Comparison of ENCODE assay signal across 8 mouse cellular contexts in the genomic region with DNA sequence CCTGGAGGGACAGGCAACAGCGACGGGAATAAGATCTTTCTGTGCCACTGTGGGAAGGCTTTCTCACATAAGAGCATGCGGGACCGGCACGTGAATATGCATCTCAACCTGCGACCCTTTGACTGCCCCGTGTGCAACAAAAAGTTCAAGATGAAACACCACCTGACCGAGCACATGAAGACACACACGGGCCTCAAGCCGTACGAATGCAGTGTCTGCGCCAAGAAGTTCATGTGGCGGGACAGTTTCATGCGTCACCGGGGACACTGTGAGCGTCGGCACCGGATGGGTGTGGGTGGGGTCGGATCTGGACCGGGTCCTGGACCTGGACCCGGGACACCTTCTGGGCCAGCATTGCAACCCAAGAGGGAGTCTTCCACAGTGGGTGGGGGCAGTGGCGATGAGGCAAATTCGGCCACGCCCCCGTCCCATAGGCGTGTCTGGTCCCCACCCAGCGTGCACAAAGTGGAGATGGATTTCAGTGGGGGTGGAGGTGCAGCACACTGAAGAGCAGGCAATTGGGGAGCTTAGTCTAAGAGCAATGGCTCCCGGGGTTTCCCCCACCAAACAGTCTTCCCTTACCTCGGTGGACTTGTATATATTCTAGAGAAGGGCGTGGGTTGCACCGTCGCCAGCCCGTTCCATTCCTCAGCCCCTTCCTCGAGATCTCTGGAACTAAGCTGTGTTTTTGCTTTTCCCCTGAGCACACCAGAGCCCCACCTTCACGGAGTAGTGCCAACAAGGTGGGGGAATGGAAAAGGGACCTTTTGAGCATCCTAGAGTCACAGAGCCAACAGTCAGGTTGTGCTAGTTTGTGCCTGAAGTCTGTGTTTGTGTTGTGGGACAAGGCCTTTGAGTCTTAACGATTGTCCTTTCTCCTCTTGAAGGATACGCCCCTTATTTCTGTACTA. TPM values are rescaled to one million over a fixed set of nuclear protein-coding genes. Genes with fewer than 3 reads are reported as not detected.
DNase-seq lines count a peak whose midpoint lies in the region; ATAC-seq and TF ChIP-seq lines count a peak whose summit lies in the region.

No protein-coding gene starts in this region.

- H3K4me1 ChIP-seq in lung, adult 2 months (ENCODE audit: control insufficient read depth, insufficient read depth, low read length) = peaks cover 12% of the 10 kb centered on the region
- peaks cover 7% of the 10 kb centered on the region for H3K4me1 ChIP-seq in bone marrow macrophage, adult 2 months (ENCODE audit: control insufficient read depth, insufficient read depth, low read length)
- H3K4me1 ChIP-seq in midbrain, embryonic 14.5 days (ENCODE audit: control insufficient read depth, insufficient read depth, low read length) = peaks cover 29% of the 10 kb centered on the region

- H3K9ac ChIP-seq in midbrain, embryonic 14.5 days (replicated peaks; ENCODE audit: low read length) = no peak overlapping the region

- no peak for ATAC-seq in midbrain, embryonic 14.5 days (ENCODE audit: low FRiP score, low TSS enrichment)

- 52% methylated on average over 37 of the region's 37 CpGs for WGBS in lung, adult 2 months
- 65% methylated on average over 37 of the region's 37 CpGs for WGBS in midbrain, embryonic 14.5 days

- no peak for TF ChIP-seq CTCF in lung, adult 2 months (IDR thresholded peaks at IDR 0.05; ENCODE audit: insufficient read depth, low read length)
- no peak for TF ChIP-seq CTCF in bone marrow macrophage, adult 2 months (IDR thresholded peaks at IDR 0.05; ENCODE audit: low read depth, low read length)

- no peak for DNase-seq in lung, adult 2 months
- DNase-seq in lung, postnatal 14 days = no peak
- DNase-seq in heart, adult 9 months (ENCODE audit: low spot score in 2 of 2) = peak; percentile 44 to 62
- DNase-seq in kidney, postnatal 10 days = peak; percentile 49
- no peak for DNase-seq in midbrain, embryonic 14.5 days
- no peak for DNase-seq in ovary, postnatal 36 days (ENCODE audit: low spot score)
- DNase-seq in embryo, embryonic 11 days = no peak

- H3K9me3 ChIP-seq in midbrain, embryonic 14.5 days (ENCODE audit: control insufficient read depth, low read length) = no peaks in the 10 kb centered on the region

- no peaks in the 10 kb centered on the region for H3K27me3 ChIP-seq in midbrain, embryonic 14.5 days (ENCODE audit: control insufficient read depth, insufficient read depth, low read length)

- peaks cover 20% of the 10 kb centered on the region for H3K36me3 ChIP-seq in midbrain, embryonic 14.5 days (ENCODE audit: control insufficient read depth, insufficient read depth, low read length)

- peak overlapping the region; percentile 70 for H3K27ac ChIP-seq in bone marrow macrophage, adult 2 months (ENCODE audit: insufficient read depth, low read depth, low read length)
- H3K27ac ChIP-seq in midbrain, embryonic 14.5 days (replicated peaks; ENCODE audit: low read depth, low read length) = no peak overlapping the region

- H3K4me3 ChIP-seq in lung, adult 2 months (replicated peaks; ENCODE audit: extremely low read depth, low read depth, low read length) = peak overlapping the region; percentile 94
- H3K4me3 ChIP-seq in bone marrow macrophage, adult 2 months (ENCODE audit: insufficient read depth, low read length) = peak overlapping the region; percentile 77
- no peak overlapping the region for H3K4me3 ChIP-seq in midbrain, embryonic 14.5 days (replicated peaks; ENCODE audit: low read depth, low read length)

- no peak for TF ChIP-seq POLR2A in lung, adult 2 months (IDR thresholded peaks at IDR 0.05; ENCODE audit: borderline replicate concordance, extremely low read depth, low read depth, low read length)
- no peak for TF ChIP-seq POLR2A in bone marrow macrophage, adult 2 months (IDR thresholded peaks at IDR 0.05; ENCODE audit: borderline replicate concordance, low read depth, low read length)

- H3K4me2 ChIP-seq in midbrain, embryonic 14.5 days (ENCODE audit: low read length) = peak overlapping the region; percentile 63

RNA-seq across cellular contexts. Expression of gene Zbtb22, which starts 2.8 kb away (rescaled TPM):
- 65.1 and 92.1 TPM in 2 replicates for polyA plus RNA-seq in lung, adult 2 months (2012; rRNA removed)
- polyA plus RNA-seq in bone marrow macrophage, adult 2 months (2012; ENCODE audit: insufficient read depth, insufficient read length, missing spikeins) = 21.8 and 24.0 TPM in 2 replicates
- polyA plus RNA-seq in midbrain, embryonic 14.5 days (2014; fragmentation: Nextera tagmentation; extraction: Ambion mirVana) = 12.1 and 13.1 TPM in 2 replicates

RNA-seq across cellular contexts. Expression of gene Tapbp, which starts 2.8 kb away (rescaled TPM):
- polyA plus RNA-seq in lung, adult 2 months (2012; rRNA removed) = 225 and 249 TPM in 2 replicates
- polyA plus RNA-seq in bone marrow macrophage, adult 2 months (2012; ENCODE audit: insufficient read depth, insufficient read length, missing spikeins) = 389 and 454 TPM in 2 replicates
- 18.3 and 20.6 TPM in 2 replicates for polyA plus RNA-seq in midbrain, embryonic 14.5 days (2014; fragmentation: Nextera tagmentation; extraction: Ambion mirVana)

RNA-seq across cellular contexts. Expression of gene Daxx, which starts 9.3 kb away (rescaled TPM):
- 33.7 and 35.9 TPM in 2 replicates for polyA plus RNA-seq in lung, adult 2 months (2012; rRNA removed)
- polyA plus RNA-seq in bone marrow macrophage, adult 2 months (2012; ENCODE audit: insufficient read depth, insufficient read length, missing spikeins) = 58.1 and 69.3 TPM in 2 replicates
- polyA plus RNA-seq in midbrain, embryonic 14.5 days (2014; fragmentation: Nextera tagmentation; extraction: Ambion mirVana) = 40.7 and 44.6 TPM in 2 replicates

RNA-seq across cellular contexts. Expression of gene Rgl2, which starts 10.8 kb away (rescaled TPM):
- polyA plus RNA-seq in lung, adult 2 months (2012; rRNA removed) = 247 and 272 TPM in 2 replicates
- 209 and 216 TPM in 2 replicates for polyA plus RNA-seq in bone marrow macrophage, adult 2 months (2012; ENCODE audit: insufficient read depth, insufficient read length, missing spikeins)
- polyA plus RNA-seq in midbrain, embryonic 14.5 days (2014; fragmentation: Nextera tagmentation; extraction: Ambion mirVana) = 47.2 and 50.3 TPM in 2 replicates

RNA-seq across cellular contexts. Expression of gene Platr17, which starts 13.6 kb away (rescaled TPM):
- 0.33 and 0.41 TPM in 2 replicates for polyA plus RNA-seq in lung, adult 2 months (2012; rRNA removed)
- 3.5 and 6.4 TPM in 2 replicates for polyA plus RNA-seq in bone marrow macrophage, adult 2 months (2012; ENCODE audit: insufficient read depth, insufficient read length, missing spikeins)
- polyA plus RNA-seq in midbrain, embryonic 14.5 days (2014; fragmentation: Nextera tagmentation; extraction: Ambion mirVana) = 1.1 TPM in 1 of 2 replicates, not detected in the other

Comparison
In these comparisons a context has a peak if more than half of its experiments do, and no peak if none do; other contexts are left out.
1. DNase-seq: peak in heart, adult 9 months (2 of 2) and kidney, postnatal 10 days (single experiment); none in lung, adult 2 months (single experiment), lung, postnatal 14 days (single experiment), midbrain, embryonic 14.5 days (single experiment), ovary, postnatal 36 days (single experiment) and embryo, embryonic 11 days (single experiment).
2. RNA of gene Tapbp, which starts 2.8 kb away (polyA plus RNA-seq): 389 to 454 TPM in bone marrow macrophage, adult 2 months and 225 to 249 TPM in lung, adult 2 months; 18.3 to 20.6 TPM in midbrain, embryonic 14.5 days; every median in the first group is over 10 times any median in the second.